Mouse (Mus musculus): Measurements from ENCODE around the gene H2-DMa.

GRCm38 (mm10) chr17:34101604-34102032, 17.7 kb upstream of the H2-DMa start:
- no peak for TF ChIP-seq POU5F1 (IDR thresholded peaks at IDR 0.05; ENCODE audit: borderline replicate concordance, low read length)
- peak; percentile 80 for TF ChIP-seq CTCF (conservative IDR thresholded peaks at IDR 0.05; ENCODE audit: low read length)
